Mouse (Mus musculus) heart, adult 2 months (tissue): ENCODE measurements around the gene Gm14443.
"Not testable (repeated sequence)": the region's sequence is repeated elsewhere in the genome, so short reads cannot be mapped to it uniquely, and the experiment has no call there.

Source experiments
- CTCF ChIP-seq: fragments of 200-600 bp; IDR thresholded peaks from 2 replicates; pipeline ENCODE4 v1.8.1; 2022; ENCODE audit warnings: antibody characterized with exemption, mild to moderate bottlenecking, moderate library complexity
- EP300 ChIP-seq: fragments of 200-500 bp; IDR thresholded peaks from 2 replicates; pipeline ENCODE4 v1.6.1; 2011; ENCODE audit warnings: low read depth, low read length, control low read depth; ENCODE audit not compliant: insufficient read depth
- POLR2A ChIP-seq: fragments of 200-500 bp; IDR thresholded peaks from 2 replicates; pipeline ENCODE4 v1.6.1; 2011; ENCODE audit warnings: mild to moderate bottlenecking, low read depth, low read length, control low read depth; ENCODE audit not compliant: insufficient read depth

DNA sequence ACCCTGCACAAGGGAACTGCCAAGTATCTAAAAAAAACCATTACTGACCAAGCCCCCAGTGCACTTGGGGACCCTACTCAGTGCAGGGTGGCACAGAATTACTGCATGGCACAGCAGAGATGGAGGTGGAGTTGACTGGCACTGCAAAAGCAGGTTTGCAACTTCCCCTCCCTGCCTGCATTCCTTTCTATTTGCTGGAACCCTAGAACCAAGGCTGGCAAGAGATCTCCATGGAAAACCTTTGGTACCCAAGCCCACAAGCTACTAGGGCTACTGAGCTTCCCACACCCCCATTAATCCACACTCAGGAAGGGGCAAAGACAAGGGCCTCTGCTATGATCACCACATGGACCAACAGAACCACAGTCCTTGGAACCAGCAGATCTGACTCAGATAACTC is 35.0 kb downstream of the Gm14443 start:
- not testable (repeated sequence) for TF ChIP-seq CTCF, POLR2A, EP300
